Mouse (Mus musculus) MEL (cell line): ENCODE results near the gene Cdkal1. TPM values are rescaled to one million over a fixed set of nuclear protein-coding genes. Genes with fewer than 3 reads are reported as not detected.

ENCODE experiments used
- DNase-seq: peaks from one replicate; pipeline ENCODE4 v3.0.0; 2011; ENCODE audit warnings: low read depth, low spot score
- H3K27ac ChIP-seq: 2 replicates; pipeline ENCODE4 v1.5.1; 2012; ENCODE audit warnings: low read depth, mild to moderate bottlenecking, control low read depth, low read length, moderate library complexity; ENCODE audit not compliant: control insufficient read depth
- H3K27me3 ChIP-seq, 2 experiments: fragments of 150-350 bp in 1 of 2; sonication (generic) in 1 of 2; 2 replicates each; pipeline ENCODE4 v1.6.1; 2012; ENCODE audit warnings: low read length in 2 of 2, mild to moderate bottlenecking in 2 of 2, improper control_type of control experiment in 1 of 2, moderate library complexity in 1 of 2; ENCODE audit not compliant: insufficient read depth in 2 of 2, control insufficient read depth in 1 of 2
- H3K36me3 ChIP-seq, 2 experiments: 2 replicates each; pipeline ENCODE4 v1.6.1; 2012 to 2014; ENCODE audit warnings: low read length in 2 of 2, improper control_type of control experiment in 1 of 2, inconsistent platforms in 1 of 2, mild to moderate bottlenecking in 1 of 2; ENCODE audit not compliant: insufficient read depth in 2 of 2, control insufficient read depth in 1 of 2
- H3K4me1 ChIP-seq, 2 experiments: fragments of 150-350 bp in 1 of 2; sonication (generic) in 1 of 2; 2 replicates each; pipeline ENCODE4 v1.6.1; 2012; ENCODE audit warnings: low read length in 2 of 2, improper control_type of control experiment in 1 of 2, mild to moderate bottlenecking in 1 of 2; ENCODE audit not compliant: insufficient read depth in 2 of 2, control insufficient read depth in 1 of 2
- H3K4me3 ChIP-seq, 2 experiments: fragments of 150-350 bp in 1 of 2; sonication (generic) in 1 of 2; 2 replicates each; pipeline ENCODE4 v1.5.1; 2012; ENCODE audit warnings: low read depth in 2 of 2, low read length in 2 of 2, mild to moderate bottlenecking in 2 of 2, moderate library complexity in 2 of 2, control low read depth in 1 of 2, improper control_type of control experiment in 1 of 2; ENCODE audit not compliant: control insufficient read depth in 1 of 2, insufficient read depth in 1 of 2
- H3K79me2 ChIP-seq: 2 replicates; pipeline ENCODE4 v1.6.1; 2012; ENCODE audit warnings: mild to moderate bottlenecking, low read length, moderate library complexity; ENCODE audit not compliant: control insufficient read depth, poor library complexity, insufficient read depth
- H3K9ac ChIP-seq: 2 replicates; pipeline ENCODE4 v1.6.1; 2012; ENCODE audit warnings: low read depth, mild to moderate bottlenecking, control low read depth, low read length, moderate library complexity; ENCODE audit not compliant: control insufficient read depth, poor library complexity, severe bottlenecking
- H3K9me3 ChIP-seq: fragments of 150-350 bp; sonication (generic); replicated peaks from 2 replicates; pipeline ENCODE4 v1.6.1; 2012; ENCODE audit warnings: mild to moderate bottlenecking, low read length, improper control_type of control experiment, moderate library complexity; ENCODE audit not compliant: insufficient read depth
- CHD1 ChIP-seq: IDR thresholded peaks from 2 replicates; pipeline ENCODE4 v1.6.1; 2012; ENCODE audit warnings: low read depth, mild to moderate bottlenecking, inconsistent platforms, low read length, improper control_type of control experiment
- EP300 ChIP-seq, 2 experiments: IDR thresholded peaks; 2 replicates each; pipeline ENCODE4 v1.6.1; 2011; ENCODE audit warnings: improper control_type of control experiment in 2 of 2, low read length in 2 of 2, low read depth in 1 of 2, mild to moderate bottlenecking in 1 of 2
- JUND ChIP-seq: IDR thresholded peaks from 2 replicates; pipeline ENCODE4 v1.6.1; 2011; ENCODE audit warnings: low read depth, mild to moderate bottlenecking, improper control_type of control experiment, low read length
- KAT2A ChIP-seq: conservative IDR thresholded peaks from 2 replicates; pipeline ENCODE4 v1.6.1; 2012; ENCODE audit warnings: low read depth, low read length, improper control_type of control experiment, inconsistent platforms
- MAFK ChIP-seq: IDR thresholded peaks from 2 replicates; pipeline ENCODE4 v1.6.1; 2011; ENCODE audit warnings: low read depth, mild to moderate bottlenecking, low read length, improper control_type of control experiment, borderline replicate concordance
- MAX ChIP-seq: IDR thresholded peaks from 2 replicates; pipeline ENCODE4 v1.6.1; 2011; ENCODE audit warnings: low read length, improper control_type of control experiment
- MEF2A ChIP-seq: IDR thresholded peaks from 2 replicates; pipeline ENCODE4 v1.6.1; 2014; ENCODE audit warnings: low read depth, mild to moderate bottlenecking, inconsistent platforms, low read length, improper control_type of control experiment; ENCODE audit not compliant: poor library complexity, insufficient replicate concordance, severe bottlenecking; ENCODE audit errors: extremely low read depth
- MYC ChIP-seq: IDR thresholded peaks from 2 replicates; pipeline ENCODE4 v1.6.1; 2011; ENCODE audit warnings: low read depth, mild to moderate bottlenecking, low read length, improper control_type of control experiment, moderate library complexity
- NELFE ChIP-seq: IDR thresholded peaks from 2 replicates; pipeline ENCODE4 v1.6.1; 2011; ENCODE audit warnings: low read depth, low read length, improper control_type of control experiment
- POLR2AphosphoS2 ChIP-seq: IDR thresholded peaks from 2 replicates; pipeline ENCODE4 v1.6.1; 2011; ENCODE audit warnings: low read length, improper control_type of control experiment
- POLR2AphosphoS5 ChIP-seq: IDR thresholded peaks from 2 replicates; pipeline ENCODE4 v1.6.1; 2012; ENCODE audit warnings: low read depth, borderline replicate concordance, mild to moderate bottlenecking, inconsistent platforms, low read length, moderate library complexity, mixed read lengths
- TBP ChIP-seq: IDR thresholded peaks from 2 replicates; pipeline ENCODE4 v1.8.0; 2011; ENCODE audit warnings: low read depth, low read length, improper control_type of control experiment
- USF1 ChIP-seq: IDR thresholded peaks from 2 replicates; pipeline ENCODE4 v1.6.1; 2014; ENCODE audit warnings: low read depth, mild to moderate bottlenecking, inconsistent platforms, low read length, improper control_type of control experiment, moderate library complexity
- USF2 ChIP-seq, 2 experiments: IDR thresholded peaks; 2 replicates each; pipeline ENCODE4 v1.6.1; 2011 to 2012; ENCODE audit warnings: improper control_type of control experiment in 2 of 2, low read length in 2 of 2, borderline replicate concordance in 1 of 2, inconsistent platforms in 1 of 2, low read depth in 1 of 2, mild to moderate bottlenecking in 1 of 2; ENCODE audit not compliant: insufficient read depth in 1 of 2
- ZC3H11A ChIP-seq: IDR thresholded peaks from 2 replicates; pipeline ENCODE4 v1.6.1; 2012; ENCODE audit warnings: low read depth, mild to moderate bottlenecking, inconsistent platforms, low read length, improper control_type of control experiment
- ZKSCAN1 ChIP-seq: IDR thresholded peaks from 2 replicates; pipeline ENCODE4 v1.6.1; 2012; ENCODE audit warnings: low read depth, mild to moderate bottlenecking, inconsistent platforms, low read length, improper control_type of control experiment, moderate library complexity
- ZMIZ1 ChIP-seq: IDR thresholded peaks from 2 replicates; pipeline ENCODE4 v1.6.1; 2012; ENCODE audit warnings: low read depth, mild to moderate bottlenecking, inconsistent platforms, low read length, improper control_type of control experiment, moderate library complexity
- polyA plus RNA-seq, 2 experiments: library from polyadenylated mRNA; stranded (reverse) in 1 of 2; unstranded in 1 of 2; fragments of >175 nt in 1 of 2; fragments of >200 nt in 1 of 2; gene quantifications; 2 replicates each; pipeline versions ENCODE4 v1.2.1 to v1.2.4; 2012; ENCODE audit warnings: low replicate concordance in 2 of 2, low read depth in 1 of 2; ENCODE audit not compliant: insufficient read length in 2 of 2, insufficient read depth in 1 of 2, missing spikeins in 1 of 2
- total RNA-seq: library from RNA; depleted of rRNA; stranded (reverse); fragments of 300-350 nt; gene quantifications from 2 replicates; pipeline ENCODE4 v1.2.3, GENCODE M21; 2012

Gene Cdkal1
- total and polyA plus RNA-seq, 3 experiments, result 10.6 to 11.0 TPM; not detected in 1

- Histone ChIP-seq H3K79me2 (no peaks in the 10 kb centered on the region), H3K9me3 (no peaks in the 10 kb centered on the region)
- TF ChIP-seq KAT2A, result no peak
- no peak for TF ChIP-seq ZC3H11A
- no peak for TF ChIP-seq JUND
- TF ChIP-seq POLR2AphosphoS2, result no peak
- no peak for TF ChIP-seq TBP
- TF ChIP-seq USF1, result no peak
- TF ChIP-seq USF2 (IDR thresholded peaks at IDR 0.05; ENCODE audit: borderline replicate concordance in 1 of 2, insufficient read depth in 1 of 2, low read depth in 1 of 2, low read length in 2 of 2), result no peak
- no peak for TF ChIP-seq MEF2A
- no peak for TF ChIP-seq MYC
- no peak for TF ChIP-seq MAX
- no peak for TF ChIP-seq POLR2AphosphoS5
- TF ChIP-seq, all 39 proteins: peak for 0
- no peak for DNase-seq
- no peaks in the 10 kb centered on the region for H3K27me3 ChIP-seq
- no peak overlapping the region for H3K4me3 ChIP-seq
- H3K4me1 ChIP-seq, result no peaks in the 10 kb centered on the region
- H3K27ac ChIP-seq, result no peak overlapping the region
- H3K36me3 ChIP-seq, result no peaks in the 10 kb centered on the region
- H3K9ac ChIP-seq, result no peak overlapping the region
Measured at GRCm38 (mm10) chr13:29670626-29671025, 184.8 kb downstream of the Cdkal1 start.

GRCm38 (mm10) chr13:29663908-29664307 lies 191.6 kb downstream of the Cdkal1 start:
- no peaks in the 10 kb centered on the region for H3K4me1 ChIP-seq
- H3K4me3 ChIP-seq, result no peak overlapping the region
- no peaks in the 10 kb centered on the region for H3K79me2 ChIP-seq
- no peak for TF ChIP-seq ZKSCAN1
- no peak for TF ChIP-seq NELFE
- no peak for TF ChIP-seq CHD1
- no peak for TF ChIP-seq MAFK
- TF ChIP-seq EP300 (IDR thresholded peaks at IDR 0.05; ENCODE audit: low read depth in 1 of 2, low read length in 2 of 2), result no peak
- no peak for TF ChIP-seq ZMIZ1
- TF ChIP-seq MYC, result no peak
- no peaks in the 10 kb centered on the region for H3K36me3 ChIP-seq
- H3K9me3 ChIP-seq, result no peaks in the 10 kb centered on the region
- no peaks in the 10 kb centered on the region for H3K27me3 ChIP-seq
- H3K27ac ChIP-seq, result no peak overlapping the region
- no peak for DNase-seq
- H3K9ac ChIP-seq, result no peak overlapping the region
